Mouse (Mus musculus): ENCODE data around the gene Ice1.

Gene Ice1

GRCm38 (mm10) chr13:70641381-70641780 is 3.9 kb upstream of the Ice1 start:
- DNase-seq (ENCODE audit: extremely low spot score, low read depth, low spot score) = no peak

GRCm38 (mm10) chr13:70639639-70640038 is 2.2 kb upstream of the Ice1 start:
- DNase-seq (ENCODE audit: extremely low spot score, low read depth, low spot score) = no peak

- DNase-seq (ENCODE audit: extremely low spot score, low read depth, low spot score) = peak; percentile 90
Observed at GRCm38 (mm10) chr13:70637662-70638291, 343 bp upstream of the Ice1 start.

GRCm38 (mm10) chr13:70636706-70637105 is 728 bp downstream of the Ice1 start:
- DNase-seq (ENCODE audit: extremely low spot score, low read depth, low spot score) = no peak

- DNase-seq (ENCODE audit: extremely low spot score, low read depth, low spot score) = no peak
Observed at GRCm38 (mm10) chr13:70635591-70635990, 1.8 kb downstream of the Ice1 start.

GRCm38 (mm10) chr13:70626416-70626815 is 11.0 kb downstream of the Ice1 start:
- no peak for DNase-seq (ENCODE audit: extremely low spot score, low read depth, low spot score)

GRCm38 (mm10) chr13:70625665-70626064 is 11.8 kb downstream of the Ice1 start:
- no peak for DNase-seq (ENCODE audit: extremely low spot score, low read depth, low spot score)

- no peak for DNase-seq (ENCODE audit: extremely low spot score, low read depth, low spot score)
Observed at GRCm38 (mm10) chr13:70624445-70624844, 13.0 kb downstream of the Ice1 start.

GRCm38 (mm10) chr13:70622461-70623057 is 14.9 kb downstream of the Ice1 start:
- DNase-seq (ENCODE audit: extremely low spot score, low read depth, low spot score) = no peak

- no peak for DNase-seq (ENCODE audit: extremely low spot score, low read depth, low spot score)
Observed at GRCm38 (mm10) chr13:70621509-70621908, 15.9 kb downstream of the Ice1 start.

- no peak for DNase-seq (ENCODE audit: extremely low spot score, low read depth, low spot score)
Observed at GRCm38 (mm10) chr13:70612837-70613236, 24.6 kb downstream of the Ice1 start.

GRCm38 (mm10) chr13:70610431-70611420 is 26.7 kb downstream of the Ice1 start:
- peak; percentile 30 for DNase-seq (ENCODE audit: extremely low spot score, low read depth, low spot score)

- DNase-seq (ENCODE audit: extremely low spot score, low read depth, low spot score) = no peak
Observed at GRCm38 (mm10) chr13:70609632-70610031, 27.8 kb downstream of the Ice1 start.

- no peak for DNase-seq (ENCODE audit: extremely low spot score, low read depth, low spot score)
Observed at GRCm38 (mm10) chr13:70605366-70605765, 32.1 kb downstream of the Ice1 start.

GRCm38 (mm10) chr13:70604723-70605122 is 32.7 kb downstream of the Ice1 start:
- DNase-seq (ENCODE audit: extremely low spot score, low read depth, low spot score) = no peak

- DNase-seq (ENCODE audit: extremely low spot score, low read depth, low spot score) = no peak
Observed at GRCm38 (mm10) chr13:70601566-70601965, 35.9 kb downstream of the Ice1 start.

GRCm38 (mm10) chr13:70599964-70600619 is 37.3 kb downstream of the Ice1 start:
- no peak for DNase-seq (ENCODE audit: extremely low spot score, low read depth, low spot score)

GRCm38 (mm10) chr13:70598941-70599340 is 38.5 kb downstream of the Ice1 start:
- no peak for DNase-seq (ENCODE audit: extremely low spot score, low read depth, low spot score)

GRCm38 (mm10) chr13:70596901-70597300 is 40.5 kb downstream of the Ice1 start:
- DNase-seq (ENCODE audit: extremely low spot score, low read depth, low spot score) = no peak

- no peak for DNase-seq (ENCODE audit: extremely low spot score, low read depth, low spot score)
Observed at GRCm38 (mm10) chr13:70590248-70590762, 47.1 kb downstream of the Ice1 start.

GRCm38 (mm10) chr13:70586969-70587368 is 50.5 kb downstream of the Ice1 start:
- DNase-seq (ENCODE audit: extremely low spot score, low read depth, low spot score) = peak; percentile 16

Data from hindlimb bud, embryonic 11.5 days (tissue).